Mouse (Mus musculus): ENCODE results near the gene Cttnbp2. TPM values are rescaled to one million over a fixed set of nuclear protein-coding genes. Genes with fewer than 3 reads are reported as not detected.

Cttnbp2 gene
- polyA plus RNA-seq (2016; fragmentation: Nextera tagmentation; extraction: Ambion mirVana) = 29.8 and 30.9 TPM in 2 replicates

- Histone ChIP-seq H3K27ac (peak within 1 kb of the TSS; percentile 69), H3K9ac (peak within 1 kb of the TSS; percentile 77), H3K4me1 (peaks cover 8% of the 10 kb centered on the region), H3K27me3 (peaks cover 4% of the 10 kb centered on the region; the same call in 1 of the 2 replicates), H3K4me3 (replicated peaks) (peak within 1 kb of the TSS; percentile 81), H3K9me3 (peaks cover 6% of the 10 kb centered on the region; the same call in 1 of the 2 replicates), H3K36me3 (replicated peaks) (no peaks in the 10 kb centered on the region), H3K4me2 (peak within 1 kb of the TSS; percentile 69)
- peak; percentile 96 for ATAC-seq (ENCODE audit: low FRiP score)
- under 1% methylated on average over 70 of the region's 70 CpGs for WGBS
Observed at GRCm38 (mm10) chr6:18514480-18515352, at the start of gene Cttnbp2. Gene Cttnbp2 (minus strand): TSS chr6:18514843.

GRCm38 (mm10) chr6:18559019-18559418, 44.4 kb upstream of the Cttnbp2 start:
- Histone ChIP-seq H3K4me3 (replicated peaks) (no peak overlapping the region), H3K27ac (no peak overlapping the region), H3K9me3 (no peaks in the 10 kb centered on the region), H3K4me2 (no peak overlapping the region), H3K36me3 (replicated peaks) (no peaks in the 10 kb centered on the region), H3K9ac (no peak overlapping the region), H3K27me3 (no peaks in the 10 kb centered on the region), H3K4me1 (no peaks in the 10 kb centered on the region)
- no peak for ATAC-seq (ENCODE audit: low FRiP score)
- 96% methylated on average over 1 of the region's 1 CpGs for WGBS

- Histone ChIP-seq H3K4me3 (replicated peaks) (no peak overlapping the region), H3K9me3 (no peaks in the 10 kb centered on the region), H3K4me1 (peaks cover 7% of the 10 kb centered on the region), H3K36me3 (replicated peaks) (no peaks in the 10 kb centered on the region), H3K9ac (no peak overlapping the region), H3K27ac (no peak overlapping the region), H3K4me2 (0 out of 2 replicates have a peak overlapping the region, but pooled peaks have one; percentile 4), H3K27me3 (no peaks in the 10 kb centered on the region)
- WGBS = 66% methylated on average over 24 of the region's 24 CpGs
- no peak for ATAC-seq (ENCODE audit: low FRiP score)
Observed at GRCm38 (mm10) chr6:18547516-18548465, 33.1 kb upstream of the Cttnbp2 start.

GRCm38 (mm10) chr6:18543878-18544277, 29.2 kb upstream of the Cttnbp2 start:
- H3K9ac ChIP-seq = no peak overlapping the region
- H3K4me3 ChIP-seq (replicated peaks) = no peak overlapping the region
- no peaks in the 10 kb centered on the region for H3K27me3 ChIP-seq
- H3K9me3 ChIP-seq = no peaks in the 10 kb centered on the region
- no peaks in the 10 kb centered on the region for H3K36me3 ChIP-seq (replicated peaks)
- H3K4me2 ChIP-seq = no peak overlapping the region
- ATAC-seq (ENCODE audit: low FRiP score) = no peak
- 79% methylated on average over 2 of the region's 2 CpGs for WGBS
- H3K27ac ChIP-seq = no peak overlapping the region
- H3K4me1 ChIP-seq = peaks cover 7% of the 10 kb centered on the region

GRCm38 (mm10) chr6:18540396-18540795, 25.8 kb upstream of the Cttnbp2 start:
- Histone ChIP-seq H3K4me2 (no peak overlapping the region), H3K9me3 (no peaks in the 10 kb centered on the region), H3K27me3 (no peaks in the 10 kb centered on the region), H3K4me3 (replicated peaks) (no peak overlapping the region), H3K4me1 (no peaks in the 10 kb centered on the region), H3K27ac (no peak overlapping the region), H3K36me3 (replicated peaks) (no peaks in the 10 kb centered on the region), H3K9ac (no peak overlapping the region)
- 68% methylated on average over 4 of the region's 4 CpGs for WGBS
- no peak for ATAC-seq (ENCODE audit: low FRiP score)

GRCm38 (mm10) chr6:18530394-18530793, 15.8 kb upstream of the Cttnbp2 start:
- no peaks in the 10 kb centered on the region for H3K36me3 ChIP-seq (replicated peaks)
- no peak overlapping the region for H3K4me3 ChIP-seq (replicated peaks)
- no peaks in the 10 kb centered on the region for H3K9me3 ChIP-seq
- no peaks in the 10 kb centered on the region for H3K27me3 ChIP-seq
- H3K4me2 ChIP-seq = no peak overlapping the region
- no peak overlapping the region for H3K27ac ChIP-seq
- no peaks in the 10 kb centered on the region for H3K4me1 ChIP-seq
- H3K9ac ChIP-seq = no peak overlapping the region
- ATAC-seq (ENCODE audit: low FRiP score) = no peak
- 97% methylated on average over 3 of the region's 3 CpGs for WGBS

- H3K9me3 ChIP-seq = peaks cover 6% of the 10 kb centered on the region; the same call in 1 of the 2 replicates
- H3K36me3 ChIP-seq (replicated peaks) = no peaks in the 10 kb centered on the region
- peaks cover 8% of the 10 kb centered on the region for H3K4me1 ChIP-seq
- 68% methylated on average over 2 of the region's 2 CpGs for WGBS
- no peak for ATAC-seq (ENCODE audit: low FRiP score)
- H3K4me3 ChIP-seq (replicated peaks) = no peak overlapping the region
- no peak overlapping the region for H3K4me2 ChIP-seq
- no peak overlapping the region for H3K27ac ChIP-seq
- H3K9ac ChIP-seq = no peak overlapping the region
- H3K27me3 ChIP-seq = peaks cover 4% of the 10 kb centered on the region; the same call in 1 of the 2 replicates
Observed at GRCm38 (mm10) chr6:18517626-18518025, 3.0 kb upstream of the Cttnbp2 start.

GRCm38 (mm10) chr6:18513611-18514473, 801 bp downstream of the Cttnbp2 start:
- ATAC-seq (ENCODE audit: low FRiP score) = peak; percentile 71

GRCm38 (mm10) chr6:18511886-18512285, 2.8 kb downstream of the Cttnbp2 start:
- ATAC-seq (ENCODE audit: low FRiP score) = no peak
- Histone ChIP-seq H3K27me3 (peaks cover 4% of the 10 kb centered on the region; the same call in 1 of the 2 replicates), H3K9me3 (no peaks in the 10 kb centered on the region), H3K27ac (no peak overlapping the region), H3K4me3 (replicated peaks) (no peak overlapping the region), H3K4me1 (peaks cover 8% of the 10 kb centered on the region), H3K4me2 (no peak overlapping the region), H3K36me3 (replicated peaks) (no peaks in the 10 kb centered on the region), H3K9ac (no peak overlapping the region)
- 83% methylated on average over 6 of the region's 6 CpGs for WGBS

More at GRCm38 (mm10) chr6:18513611-18514473, 801 bp downstream of the Cttnbp2 start:
- peaks cover 4% of the 10 kb centered on the region; the same call in 1 of the 2 replicates for H3K27me3 ChIP-seq
- WGBS = under 1% methylated on average over 28 of the region's 28 CpGs
- peaks cover 8% of the 10 kb centered on the region for H3K4me1 ChIP-seq
- H3K9me3 ChIP-seq = no peaks in the 10 kb centered on the region
- peak overlapping the region; percentile 69; the same call in 1 of the 2 replicates for H3K27ac ChIP-seq
- peak overlapping the region; percentile 81 for H3K4me3 ChIP-seq (replicated peaks)
- H3K9ac ChIP-seq = peak overlapping the region; percentile 77
- no peaks in the 10 kb centered on the region for H3K36me3 ChIP-seq (replicated peaks)
- peak overlapping the region; percentile 69 for H3K4me2 ChIP-seq

GRCm38 (mm10) chr6:18508036-18508435, 6.6 kb downstream of the Cttnbp2 start:
- Histone ChIP-seq H3K36me3 (replicated peaks) (no peaks in the 10 kb centered on the region), H3K27ac (no peak overlapping the region), H3K4me3 (replicated peaks) (no peak overlapping the region), H3K4me1 (peaks cover 2% of the 10 kb centered on the region; the same call in 1 of the 2 replicates), H3K9ac (no peak overlapping the region), H3K9me3 (no peaks in the 10 kb centered on the region), H3K27me3 (no peaks in the 10 kb centered on the region), H3K4me2 (no peak overlapping the region)
- ATAC-seq (ENCODE audit: low FRiP score) = no peak
- 83% methylated on average over 2 of the region's 2 CpGs for WGBS

- Histone ChIP-seq H3K9me3 (no peaks in the 10 kb centered on the region), H3K27ac (no peak overlapping the region), H3K4me3 (replicated peaks) (no peak overlapping the region), H3K36me3 (replicated peaks) (0 out of 2 replicates have a peak, but pooled peaks cover 4% of the 10 kb centered on the region), H3K9ac (no peak overlapping the region), H3K27me3 (no peaks in the 10 kb centered on the region), H3K4me1 (no peaks in the 10 kb centered on the region), H3K4me2 (no peak overlapping the region)
- 77% methylated on average over 5 of the region's 5 CpGs for WGBS
- ATAC-seq (ENCODE audit: low FRiP score) = no peak
Observed at GRCm38 (mm10) chr6:18499833-18500232, 14.8 kb downstream of the Cttnbp2 start.
